Mouse (Mus musculus) urinary bladder, adult 18-20 months (tissue): ENCODE measurements at regions not wholly inside any gene's neighbourhood (a gene's known extent, or its start where the extent isn't known, plus 50 kb on each side); places are given as distances from the start of the nearest gene placed in this dataset.

Experiments used
- DNase-seq, 2 experiments: peaks; one replicate each; pipeline ENCODE4 v3.0.0; 2022; ENCODE audit warnings: low spot score in 2 of 2, mixed read lengths in 2 of 2

DNA sequence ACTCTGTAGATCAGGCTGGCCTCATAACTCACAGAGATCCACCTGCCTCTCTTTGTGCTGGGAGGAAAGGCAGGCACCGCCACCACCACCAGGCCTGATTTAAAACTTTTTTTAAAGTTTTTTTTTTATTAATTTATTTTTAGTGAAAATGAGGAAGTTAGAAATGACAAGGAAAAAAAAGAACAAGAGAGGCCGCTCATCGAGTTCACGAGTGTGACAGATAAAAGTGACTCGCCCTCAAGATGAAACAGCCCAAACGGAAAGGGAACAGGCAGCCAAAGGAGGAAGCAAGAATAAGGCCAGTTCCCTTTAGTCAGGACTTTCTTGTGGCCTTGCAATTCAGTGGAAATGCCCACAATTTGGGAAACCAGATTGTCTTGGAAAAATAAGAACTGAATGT lies 163.4 kb upstream of the Jmjd1c start:
- DNase-seq, result no peak

DNA sequence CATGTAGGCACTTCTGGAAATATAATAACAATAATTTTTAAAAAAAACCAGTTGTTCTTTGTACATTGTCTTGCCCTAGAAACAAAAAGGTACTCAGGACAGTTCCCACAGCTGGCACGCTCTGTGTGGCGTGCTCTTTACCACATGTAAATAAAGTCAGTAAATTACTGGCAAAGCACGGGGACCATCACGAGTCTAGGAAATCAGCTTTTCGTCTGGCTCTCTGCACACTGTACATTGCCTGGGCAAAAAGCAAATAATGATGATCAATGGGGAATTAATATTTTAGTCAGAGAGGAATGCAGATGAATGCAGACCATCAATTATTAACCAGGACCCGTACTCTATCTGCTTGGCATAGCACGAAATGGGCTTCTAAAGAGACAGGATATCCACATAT lies 162.2 kb upstream of the Jmjd1c start:
- no peak for DNase-seq

GRCm38 (mm10) chr10:66935731-66936130 lies 160.2 kb upstream of the Jmjd1c start:
- DNase-seq, result no peak

DNA sequence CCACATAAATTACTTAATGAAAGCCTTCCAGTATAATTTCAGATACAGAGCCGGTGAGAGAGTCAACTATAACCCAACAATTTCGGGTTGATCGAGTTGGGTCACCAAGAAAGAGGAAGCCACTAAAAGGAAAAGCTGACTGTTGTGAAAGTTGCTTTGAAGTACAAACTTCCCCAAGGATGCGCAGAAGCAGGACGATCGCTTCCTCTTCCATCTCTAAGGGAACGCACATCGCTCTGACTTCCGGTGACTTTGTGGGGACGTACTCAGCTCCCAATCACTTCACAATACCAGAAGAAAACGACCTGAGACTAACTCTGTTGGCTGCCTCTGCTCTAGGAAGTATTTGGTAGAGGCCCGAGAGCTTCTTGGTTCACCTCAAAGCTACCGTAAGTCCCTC lies 158.8 kb upstream of the Jmjd1c start:
- no peak for DNase-seq

DNA sequence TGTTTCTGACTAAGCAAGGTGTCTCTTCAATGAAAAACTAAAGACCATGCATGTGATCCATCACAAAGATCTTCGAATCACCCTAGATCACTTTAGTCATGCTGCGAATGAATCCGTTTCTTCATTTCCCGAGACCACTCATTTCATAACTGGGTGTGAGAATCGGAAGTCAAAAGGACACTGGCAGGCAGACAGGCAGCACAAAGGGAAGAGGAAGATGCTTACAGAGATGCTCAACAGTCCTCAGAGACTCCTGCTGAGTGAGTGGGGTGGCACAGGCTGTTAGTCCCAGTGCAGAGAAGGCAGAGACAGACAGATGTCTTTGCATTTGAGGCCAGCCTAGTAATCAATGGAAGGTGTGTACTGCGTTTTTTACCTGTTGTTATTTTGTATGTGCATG lies 155.6 kb upstream of the Jmjd1c start:
- DNase-seq, result no peak

DNA sequence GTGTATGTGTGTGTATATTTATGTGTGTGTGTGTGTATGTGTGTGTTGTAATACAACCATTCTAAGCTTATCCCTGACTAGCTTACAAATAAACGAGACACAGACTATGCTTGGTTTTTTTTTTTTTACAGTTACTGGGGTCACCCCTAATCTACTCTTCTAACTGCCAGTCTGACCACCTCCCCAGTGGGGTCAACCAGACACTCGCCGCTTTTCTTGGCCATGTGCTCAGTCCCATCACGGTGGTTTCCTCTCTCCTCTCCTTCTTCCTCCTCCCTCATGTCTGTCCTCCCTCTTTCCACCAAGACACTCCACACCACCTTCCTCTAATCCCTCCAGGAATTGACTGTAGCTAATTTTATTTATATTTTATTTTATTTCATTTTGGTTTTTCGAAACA lies 155.0 kb upstream of the Jmjd1c start:
- no peak for DNase-seq

- DNase-seq, result no peak
Observed at GRCm38 (mm10) chr10:66941974-66942373, 154.0 kb upstream of the Jmjd1c start.

DNA sequence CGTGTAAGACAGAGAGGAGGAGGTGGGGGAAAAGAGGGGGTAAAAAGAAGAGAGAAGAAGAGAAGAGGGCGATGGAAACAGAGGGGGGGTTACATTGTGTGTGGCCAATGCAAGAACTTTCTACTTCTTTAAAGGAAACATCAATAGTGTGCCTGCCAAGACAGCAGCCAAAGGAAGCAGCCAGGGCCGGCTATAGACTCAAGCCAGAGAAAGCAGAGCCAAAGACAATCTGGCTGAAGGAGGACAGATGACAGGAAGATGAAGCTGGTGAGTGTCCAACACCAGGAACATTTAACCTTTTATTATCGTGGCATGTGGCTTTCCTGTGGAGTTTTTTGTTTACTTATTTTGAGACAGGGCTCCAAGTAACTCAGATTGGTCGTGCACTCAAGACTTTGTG lies 152.1 kb upstream of the Jmjd1c start:
- no peak for DNase-seq

DNA sequence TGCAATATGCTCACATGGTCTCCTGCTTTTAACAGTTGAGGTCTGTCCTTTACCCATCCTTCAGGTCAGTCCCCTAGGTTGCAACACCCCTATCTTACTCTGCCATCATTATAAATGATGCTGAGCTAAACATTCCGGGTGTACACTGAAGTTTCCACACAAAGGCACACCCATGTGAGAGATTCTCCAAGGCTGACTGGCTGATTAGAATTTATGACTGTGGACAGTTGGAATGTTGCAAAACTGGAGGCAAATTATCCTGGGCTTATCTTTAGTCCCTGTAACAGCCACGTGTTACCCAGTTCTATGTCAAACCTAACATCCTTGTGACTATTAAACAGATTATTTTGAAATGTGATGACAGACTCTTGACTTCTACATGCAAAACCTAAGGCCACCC lies 149.8 kb upstream of the Jmjd1c start:
- DNase-seq, result peak in 1 of 2 experiments; percentile 59

DNA sequence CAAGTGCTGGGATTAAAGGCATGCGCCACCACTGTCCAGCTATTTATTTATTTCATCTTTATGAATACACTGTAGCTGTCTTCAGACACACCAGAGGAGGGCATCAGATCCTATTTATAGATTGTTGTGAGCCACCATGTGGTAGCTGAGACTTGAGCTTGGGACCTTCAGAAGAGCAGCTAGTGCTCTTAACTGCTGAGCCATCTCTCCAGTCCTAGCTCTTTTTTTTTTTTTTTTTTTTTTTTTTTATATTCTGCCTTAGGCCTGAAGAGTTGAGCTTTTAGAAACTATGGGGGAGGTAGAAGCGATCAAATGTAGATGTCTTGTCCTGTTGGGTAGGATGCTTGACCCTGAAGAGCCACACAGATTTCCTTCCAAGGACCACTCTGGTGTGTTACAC lies 147.6 kb upstream of the Jmjd1c start:
- no peak for DNase-seq

GRCm38 (mm10) chr10:66950441-66950840 lies 145.5 kb upstream of the Jmjd1c start:
- no peak for DNase-seq

- no peak for DNase-seq
Observed at GRCm38 (mm10) chr10:66951231-66951822, 144.6 kb upstream of the Jmjd1c start.

- no peak for DNase-seq
Observed at GRCm38 (mm10) chr10:66951935-66952334, 144.0 kb upstream of the Jmjd1c start.

GRCm38 (mm10) chr10:66953248-66953975 lies 142.5 kb upstream of the Jmjd1c start:
- DNase-seq, result no peak

DNA sequence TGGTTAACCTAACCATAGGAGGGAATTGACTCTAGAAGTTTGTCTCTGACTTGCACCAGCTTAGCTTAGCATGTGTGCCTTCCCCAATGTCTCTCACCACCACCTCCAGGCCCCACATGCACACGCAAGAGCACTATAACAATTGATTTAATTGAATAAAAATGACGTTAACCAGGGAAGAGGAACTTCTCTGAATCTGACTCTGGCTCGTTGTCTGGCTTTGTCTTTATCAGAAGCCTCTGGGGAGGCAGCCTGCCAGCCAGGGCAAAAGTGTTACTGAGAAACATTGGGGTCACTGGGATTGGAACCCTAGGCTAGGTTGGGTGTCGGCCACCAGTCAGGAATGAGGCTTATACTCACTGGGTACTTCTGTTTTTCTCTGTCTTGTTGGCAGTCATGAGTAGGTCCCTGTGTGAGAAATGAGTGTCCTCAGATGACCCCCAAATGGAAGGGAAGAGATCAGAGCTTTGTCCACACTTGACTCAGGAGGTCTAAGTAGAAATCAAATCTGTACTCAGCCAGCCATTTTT lies 141.9 kb upstream of the Jmjd1c start:
- DNase-seq, result no peak

DNA sequence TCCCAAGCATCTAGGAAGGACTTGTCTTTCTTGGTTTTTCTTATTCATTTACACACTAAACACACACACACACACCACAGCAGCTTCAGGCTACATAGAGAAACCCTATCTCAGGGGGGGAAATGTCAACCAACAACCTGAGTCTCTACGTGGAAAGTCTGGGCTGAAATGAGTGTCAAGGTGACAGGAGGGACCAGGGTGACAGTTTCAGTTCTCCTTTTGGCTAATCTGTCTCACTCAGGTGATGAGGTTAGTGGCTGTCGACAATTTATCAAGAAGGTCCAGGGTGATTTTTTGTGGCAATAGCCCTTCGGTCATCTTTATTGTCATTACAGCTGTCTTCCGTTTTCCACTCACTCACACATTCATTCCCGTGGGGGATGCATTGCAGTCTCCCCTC lies 140.5 kb upstream of the Jmjd1c start:
- no peak for DNase-seq

DNA sequence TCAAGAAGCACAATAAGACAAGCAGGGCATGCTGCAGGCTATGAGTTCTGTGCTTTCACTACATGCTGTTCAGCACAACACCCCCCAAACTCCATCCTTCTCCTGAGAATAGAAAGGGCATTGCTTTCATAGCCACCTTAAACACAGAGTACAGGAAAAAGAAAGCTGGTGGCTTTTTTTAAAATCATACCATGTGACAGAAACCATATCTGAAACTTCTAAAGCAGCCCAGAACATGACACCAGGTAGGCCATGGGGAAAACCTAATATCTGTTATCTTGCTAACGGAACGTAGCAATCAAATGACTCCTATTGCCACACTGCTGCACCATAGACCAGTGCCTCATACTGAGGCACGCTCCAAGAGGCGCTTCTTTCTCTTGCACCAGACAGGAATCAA lies 139.3 kb upstream of the Jmjd1c start:
- DNase-seq, result no peak

- no peak for DNase-seq
Observed at GRCm38 (mm10) chr10:66957373-66957772, 138.6 kb upstream of the Jmjd1c start.
